Mouse (Mus musculus) monocyte, adult 2 months (primary cell): ENCODE results near the gene Utf1.

Experiments used
- DNase-seq, 2 experiments: peaks; one replicate each; pipeline ENCODE4 v3.0.0; 2022; ENCODE audit warnings: low spot score in 2 of 2, low read depth in 1 of 2

The Utf1 gene

DNA sequence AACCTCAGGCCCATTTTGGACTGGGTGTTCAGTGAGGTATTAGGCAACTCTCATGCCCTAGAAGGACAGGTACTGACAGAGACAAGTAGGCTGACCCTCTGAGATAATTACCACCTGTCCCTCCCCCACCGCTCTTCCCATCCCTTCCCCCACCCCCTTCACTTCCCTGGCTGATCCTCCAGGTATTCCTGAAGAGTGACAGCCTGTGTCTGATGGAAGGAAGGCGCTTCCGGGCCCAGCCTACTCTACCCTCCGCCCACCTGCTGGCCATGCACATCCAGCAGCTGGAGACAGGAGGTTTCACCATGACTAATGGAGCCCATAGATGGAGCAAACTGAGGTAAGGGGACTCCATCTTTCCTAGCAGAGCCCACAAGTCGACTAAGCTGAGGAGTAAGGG, 5.8 kb upstream of the Utf1 start:
- DNase-seq, result no peak

DNA sequence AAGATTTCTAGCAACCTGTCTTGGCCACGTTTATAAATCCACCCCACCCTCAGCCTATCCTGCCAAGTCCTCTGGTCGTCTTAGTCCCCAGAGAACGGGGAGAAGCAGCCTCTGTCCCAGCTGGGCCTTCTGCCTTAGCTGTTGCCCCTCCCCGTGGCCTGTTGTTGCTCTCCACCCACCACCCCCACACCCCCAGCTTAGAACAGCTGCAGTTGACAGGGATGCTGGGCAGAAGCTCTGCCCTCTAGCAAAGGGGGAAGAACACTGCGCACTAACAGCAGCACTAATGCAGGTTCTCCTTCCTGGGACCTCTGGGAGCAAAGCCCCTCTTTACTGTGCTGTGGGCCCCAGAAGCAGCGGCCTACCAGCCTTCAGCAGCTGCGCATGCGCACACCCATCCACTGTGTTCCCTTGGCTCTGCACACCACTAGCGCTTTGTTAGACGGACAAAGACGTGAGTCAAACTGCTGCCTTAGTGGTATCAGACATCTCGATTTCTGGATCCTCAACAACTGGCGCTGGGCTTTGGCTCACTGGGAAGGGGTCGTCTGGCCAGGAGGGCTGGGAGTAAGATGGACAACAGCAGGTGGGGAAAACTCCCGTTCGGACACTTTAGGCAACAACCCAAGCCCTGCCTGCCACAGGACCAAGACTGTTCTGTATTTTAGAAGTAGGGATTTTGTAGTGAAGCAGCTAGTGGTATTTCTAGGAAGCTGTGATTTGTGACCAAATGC, 2.9 kb upstream of the Utf1 start:
- DNase-seq, result no peak

DNA sequence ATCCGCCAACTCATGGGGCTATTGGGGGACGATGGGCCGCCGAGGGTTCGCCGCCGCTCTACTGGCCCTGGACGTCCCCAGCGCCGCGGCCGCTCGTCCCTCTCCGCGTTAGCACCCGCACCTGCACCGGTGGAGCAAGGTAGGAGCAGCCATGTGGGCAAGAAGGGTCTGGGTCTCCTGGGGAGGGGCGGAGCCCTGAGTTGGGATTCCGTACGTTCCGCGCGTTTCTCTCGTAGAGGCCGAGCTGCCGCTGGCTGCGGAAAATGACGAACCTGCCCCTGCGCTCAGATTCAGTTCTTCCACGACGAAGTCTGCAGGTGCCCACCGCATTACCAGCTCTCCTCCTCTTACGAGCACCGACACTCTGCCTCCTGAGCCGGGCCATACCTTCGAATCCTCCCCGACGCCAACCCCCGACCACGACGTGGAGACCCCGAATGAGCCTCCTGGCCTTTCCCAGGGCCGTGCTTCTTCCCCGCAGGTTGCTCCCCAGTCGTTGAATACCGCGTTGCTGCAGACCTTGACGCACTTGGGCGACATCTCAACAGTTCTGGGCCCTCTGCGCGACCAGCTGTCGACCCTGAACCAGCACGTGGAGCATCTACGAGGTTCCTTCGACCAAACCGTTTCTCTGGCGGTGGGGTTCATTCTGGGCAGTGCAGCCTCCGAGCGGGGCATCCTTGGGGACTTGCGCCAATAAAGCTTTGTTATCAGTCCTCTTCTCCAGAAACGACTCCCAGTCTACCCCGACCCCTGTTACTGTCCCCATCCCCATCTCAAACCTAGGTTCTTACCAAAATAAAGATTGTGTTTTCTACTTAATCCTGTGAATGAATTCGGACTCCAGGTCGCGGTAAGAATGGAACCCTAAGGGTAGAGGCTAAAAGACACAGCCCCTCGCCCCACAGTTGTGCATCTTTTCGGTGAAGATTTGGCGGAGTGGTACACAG, 977 bp downstream of the Utf1 start:
- DNase-seq, result no peak

DNA sequence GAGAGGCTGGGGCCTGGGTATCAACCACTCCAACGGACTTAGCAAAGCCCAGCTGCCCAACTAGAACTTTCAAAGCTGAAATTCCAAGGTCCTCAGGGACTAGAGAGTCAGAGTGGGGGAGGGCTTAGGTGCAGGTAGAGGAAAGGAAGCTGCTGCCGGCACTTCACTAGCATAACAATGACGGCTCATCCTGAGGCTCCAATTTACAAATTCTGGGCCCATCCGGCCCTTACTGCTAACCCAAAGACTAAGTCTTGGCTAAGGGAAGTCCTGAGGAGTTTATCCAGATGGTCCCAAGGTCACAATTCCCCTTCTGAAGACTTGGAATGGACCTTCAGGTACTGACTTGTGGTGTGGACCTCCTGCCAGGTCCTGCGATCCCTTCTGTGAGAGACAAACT, 1.9 kb downstream of the Utf1 start:
- DNase-seq, result no peak

DNA sequence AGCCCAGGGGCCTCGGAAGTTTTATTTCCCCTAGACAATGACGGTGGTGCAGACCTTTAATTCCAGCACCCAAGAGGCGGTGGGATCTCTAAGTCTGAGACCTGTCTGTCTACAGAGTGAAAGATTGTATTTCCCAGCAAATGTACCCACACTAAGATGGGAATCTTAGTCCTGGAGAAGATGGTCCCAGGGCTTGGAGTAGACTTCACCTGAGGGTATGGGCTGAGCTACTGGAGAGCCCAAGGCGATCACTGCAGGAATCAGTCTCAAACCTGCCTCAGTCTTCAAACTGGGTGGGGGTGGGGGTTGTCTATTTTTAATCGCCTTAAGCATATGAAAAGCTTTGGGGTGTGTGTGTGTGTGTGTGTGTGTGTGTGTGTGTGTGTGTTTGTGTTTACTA, 2.4 kb downstream of the Utf1 start:
- DNase-seq, result no peak

DNA sequence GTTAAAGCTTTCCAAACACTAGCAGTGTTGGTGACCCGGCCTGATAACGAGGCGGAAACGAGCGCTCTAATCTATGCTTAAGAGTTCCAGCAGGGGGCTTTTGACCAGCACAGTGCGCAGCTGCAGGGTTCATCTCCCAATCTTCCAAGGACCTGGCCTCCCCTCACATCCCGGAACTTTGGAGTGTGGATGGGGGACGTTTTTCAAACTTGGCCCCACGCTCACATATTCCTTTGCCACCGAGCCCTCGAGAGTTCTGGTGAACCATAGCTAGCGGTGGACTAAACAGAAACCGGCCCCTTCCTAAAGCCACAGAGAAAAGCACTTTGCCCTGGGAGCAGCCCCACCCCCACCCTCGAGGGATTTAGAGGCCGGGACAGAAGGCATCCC, 6.3 kb downstream of the Utf1 start:
- DNase-seq, result no peak

GRCm38 (mm10) chr7:139950283-139950971, 6.8 kb downstream of the Utf1 start:
- no peak for DNase-seq

DNA sequence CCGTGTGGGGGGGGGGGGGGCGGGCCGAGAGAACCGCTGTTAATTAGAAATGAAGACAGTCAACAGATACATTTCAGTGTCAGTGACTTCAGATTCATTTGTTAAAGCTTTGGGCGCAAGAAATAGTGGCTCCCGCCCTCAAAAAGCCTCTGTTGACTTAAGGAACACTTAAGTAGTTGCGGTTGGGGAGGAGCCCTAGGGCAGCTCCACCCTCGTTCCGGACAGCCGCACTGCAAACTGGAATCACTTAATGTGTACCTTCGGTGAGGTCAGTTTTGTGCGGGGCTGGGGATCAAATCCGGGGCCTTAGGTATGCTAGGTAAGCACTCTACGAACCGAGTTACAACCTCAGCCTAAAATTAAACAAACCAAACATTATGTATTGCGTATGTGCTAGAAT, 7.5 kb downstream of the Utf1 start:
- DNase-seq, result no peak

DNA sequence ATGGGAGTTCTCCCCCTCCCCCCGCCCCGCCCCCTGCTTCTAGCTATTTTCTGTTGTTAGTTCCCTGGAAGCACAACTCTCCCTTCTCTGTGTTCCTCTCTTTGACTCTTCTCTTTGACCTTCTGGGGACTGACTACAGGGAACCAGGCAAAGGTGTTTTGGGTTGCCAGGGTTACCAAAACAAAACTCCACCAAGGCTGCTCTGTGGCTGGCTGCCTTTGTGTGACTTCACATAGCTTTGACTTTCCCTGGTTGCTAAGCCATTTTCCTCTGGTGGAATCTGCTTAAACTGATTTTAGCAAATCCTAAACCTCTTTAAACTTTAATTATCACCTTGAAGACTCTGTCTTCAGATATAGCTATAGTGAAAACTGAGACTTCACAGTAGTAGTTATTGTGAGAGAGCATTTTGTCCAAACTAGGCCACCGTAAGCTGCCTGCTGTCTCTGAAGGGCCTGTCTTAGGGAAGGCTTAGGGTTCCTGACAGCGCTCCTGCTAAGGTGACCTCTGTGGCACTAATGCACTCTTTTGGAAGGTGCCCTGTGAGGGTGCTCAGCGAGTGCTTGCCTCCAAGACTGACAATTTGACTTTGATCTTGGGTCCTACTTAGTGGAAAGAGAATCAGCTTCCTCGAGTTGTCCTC, 8.5 kb downstream of the Utf1 start:
- DNase-seq, result no peak

GRCm38 (mm10) chr7:139955505-139955904, 11.9 kb downstream of the Utf1 start:
- DNase-seq, result no peak

- DNase-seq, result no peak
These were observed 13.1 kb downstream of the Utf1 start for GRCm38 (mm10) chr7:139956658-139957057.

- DNase-seq, result no peak
These were observed 13.8 kb downstream of the Utf1 start for GRCm38 (mm10) chr7:139957437-139957836.

DNA sequence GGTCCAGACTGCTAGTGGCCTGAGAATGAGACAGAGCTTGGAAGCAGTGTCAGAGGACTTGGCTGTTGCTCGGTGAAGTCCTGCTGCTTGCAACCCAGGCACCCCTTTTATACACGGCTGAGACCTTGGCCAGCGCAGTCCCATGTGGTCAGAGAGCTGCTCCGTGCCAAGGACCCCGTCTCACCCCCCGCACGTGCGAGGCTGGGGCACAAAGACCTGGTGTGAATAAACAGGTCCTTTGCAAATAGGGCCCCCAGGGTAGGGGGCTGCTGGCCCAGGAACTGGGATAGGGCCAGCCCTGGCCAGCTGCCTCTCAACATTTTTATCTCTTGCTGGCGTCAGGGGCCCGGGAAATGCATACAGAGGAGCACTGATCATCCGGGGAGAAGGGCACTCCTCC, 14.4 kb downstream of the Utf1 start:
- DNase-seq, result no peak

- no peak for DNase-seq
These were observed 17.6 kb downstream of the Utf1 start for GRCm38 (mm10) chr7:139961141-139961540.

- DNase-seq, result no peak
These were observed 20.2 kb downstream of the Utf1 start for GRCm38 (mm10) chr7:139963814-139964213.

DNA sequence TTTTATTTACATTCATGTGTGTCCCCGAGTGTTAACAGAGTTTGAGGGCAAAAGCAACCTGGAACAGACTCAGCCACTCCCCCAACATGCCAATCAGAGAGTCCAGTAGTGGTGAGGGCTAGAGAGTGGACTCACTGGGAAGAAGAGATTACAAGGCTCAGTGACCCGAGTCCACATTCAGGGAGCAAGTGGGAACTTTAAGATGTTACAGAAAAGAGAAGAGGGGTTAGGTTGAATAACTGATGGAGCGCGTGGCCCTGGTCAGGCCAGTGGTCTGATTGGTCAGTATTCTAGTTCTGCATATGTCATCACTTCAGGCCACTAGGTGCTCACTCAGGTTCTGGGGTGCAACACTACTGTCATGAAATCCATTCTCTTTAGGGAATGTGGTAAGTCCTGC, 23.6 kb downstream of the Utf1 start:
- no peak for DNase-seq

DNA sequence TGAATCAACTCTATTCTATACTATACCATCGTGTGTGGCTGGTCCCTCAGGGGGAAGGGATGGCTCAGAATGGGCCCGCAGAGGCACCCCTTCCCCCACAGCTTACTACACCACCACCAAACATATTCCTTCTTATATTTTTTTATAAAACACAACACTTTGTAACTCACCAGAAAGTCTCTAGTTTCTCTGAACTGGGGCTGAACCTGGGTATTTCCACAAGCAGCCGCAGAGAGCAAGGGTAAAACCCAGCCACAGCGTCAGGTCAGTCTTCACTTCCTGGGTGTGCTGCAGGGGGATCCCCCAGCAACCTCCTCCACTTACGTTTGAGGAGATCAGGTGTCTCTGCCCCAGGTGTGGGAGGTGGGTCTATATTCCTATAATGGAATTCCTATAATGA, 24.8 kb downstream of the Utf1 start:
- no peak for DNase-seq

DNA sequence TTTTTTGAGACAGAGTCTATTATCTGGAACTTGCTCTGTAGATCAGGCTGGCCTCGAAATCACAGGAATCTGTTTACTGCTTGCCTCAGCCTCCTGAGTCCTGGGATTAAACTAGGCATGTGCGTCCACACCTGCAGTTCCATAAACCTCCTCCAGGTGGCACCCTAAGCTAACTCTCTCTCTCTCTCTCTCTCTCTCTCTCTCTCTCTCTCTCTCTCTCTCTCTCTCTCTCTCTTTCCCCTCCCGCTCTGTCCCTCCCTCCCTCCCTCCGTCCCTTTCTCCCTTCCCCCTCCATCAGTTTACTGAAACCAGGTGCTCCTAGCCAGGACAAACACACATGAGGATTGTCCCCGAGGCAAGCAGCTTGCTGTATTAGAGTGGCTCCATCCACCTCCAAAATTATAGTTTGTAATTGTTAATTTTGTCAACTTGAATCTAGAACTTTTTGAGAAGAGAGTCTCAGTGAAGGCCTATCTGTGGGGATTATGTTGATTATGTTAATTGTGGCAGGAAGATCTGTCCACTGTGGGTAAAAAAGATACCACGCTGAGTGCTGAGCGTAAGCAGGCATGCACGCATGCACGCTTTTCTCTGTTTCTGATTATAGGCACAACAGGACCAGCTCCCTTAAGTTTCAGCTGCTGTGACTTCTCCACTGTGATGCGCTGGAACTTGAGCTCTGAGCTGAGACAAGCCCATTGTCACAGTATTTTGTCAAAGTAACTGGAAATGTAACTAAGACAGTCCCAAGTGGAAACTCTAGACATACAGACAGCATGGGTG, 25.9 kb downstream of the Utf1 start:
- DNase-seq, result peak in 1 of 2 experiments; percentile 62

DNA sequence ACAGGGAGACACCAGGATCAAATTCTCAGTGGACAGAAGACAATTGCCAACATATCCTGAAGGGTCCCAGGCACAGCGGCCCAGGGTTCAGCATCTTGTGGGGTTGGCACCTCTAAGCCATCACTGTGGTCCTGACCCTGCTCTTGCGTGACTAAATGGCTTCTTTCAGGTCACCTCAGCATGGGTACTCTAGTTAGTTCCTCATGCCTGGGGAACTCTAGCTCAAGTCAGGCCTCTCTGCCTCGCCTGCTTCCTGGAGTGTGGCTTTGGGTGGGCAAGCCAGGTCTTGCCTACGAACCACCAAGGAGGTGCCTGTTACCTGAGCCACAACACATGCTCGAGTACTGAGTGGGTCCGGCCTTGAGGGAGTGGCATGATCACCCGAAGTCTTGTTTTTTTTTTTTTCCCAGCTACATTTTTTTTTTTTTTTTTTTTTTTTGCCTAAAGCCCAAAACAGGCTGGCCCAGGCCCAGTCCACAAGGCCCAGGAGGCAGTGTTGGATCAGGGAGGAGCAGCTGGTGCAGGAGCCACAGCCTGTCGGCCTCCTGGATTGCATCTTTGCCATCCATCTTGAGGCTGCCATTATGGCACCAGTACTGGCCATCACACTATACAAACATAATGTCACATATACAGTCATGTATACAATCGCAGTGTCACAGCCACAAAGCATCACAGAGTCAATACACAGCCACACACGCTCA, 26.8 kb downstream of the Utf1 start:
- no peak for DNase-seq

GRCm38 (mm10) chr7:139970979-139971378, 27.4 kb downstream of the Utf1 start:
- no peak for DNase-seq
